ENCODE assay signal across 8 mouse cellular contexts in genomic region chr15:80082661-80083275, GRCm38 (mm10). TPM values are rescaled to one million over a fixed set of nuclear protein-coding genes. Genes with fewer than 3 reads are reported as not detected.
DNase-seq lines count a peak whose midpoint lies in the region; ATAC-seq lines count a peak whose summit lies in the region.

No protein-coding gene starts in this region.

- no peaks in the 10 kb centered on the region; the same call in 1 of the 2 replicates for H3K9me3 ChIP-seq in kidney, embryonic 16.5 days (ENCODE audit: low read length)
- no peaks in the 10 kb centered on the region for H3K9me3 ChIP-seq in midbrain, embryonic 12.5 days

- H3K9ac ChIP-seq in kidney, embryonic 16.5 days (replicated peaks; ENCODE audit: low read length) = peak overlapping the region; percentile 99
- peak overlapping the region; percentile 94 for H3K9ac ChIP-seq in midbrain, embryonic 12.5 days (replicated peaks)

- peaks cover 29% of the 10 kb centered on the region for H3K4me1 ChIP-seq in kidney, embryonic 16.5 days (ENCODE audit: insufficient read depth, low read length)
- H3K4me1 ChIP-seq in midbrain, embryonic 12.5 days = peaks cover 28% of the 10 kb centered on the region

- H3K4me3 ChIP-seq in kidney, embryonic 16.5 days (ENCODE audit: low read length) = peak overlapping the region; percentile 95
- H3K4me3 ChIP-seq in midbrain, embryonic 12.5 days = peak overlapping the region; percentile 85

- peak overlapping the region; percentile 95 for H3K27ac ChIP-seq in kidney, embryonic 16.5 days (ENCODE audit: low read length)
- peak overlapping the region; percentile 93 for H3K27ac ChIP-seq in midbrain, embryonic 12.5 days (replicated peaks)

- no peak for DNase-seq in kidney, postnatal 36 days
- peak; percentile 23 for DNase-seq in T-cell, adult 2 months (ENCODE audit: low spot score)
- DNase-seq in frontal cortex, postnatal 14 days (ENCODE audit: low spot score in 2 of 2) = no peak
- no peak for DNase-seq in cerebellum, postnatal 4 days (ENCODE audit: low spot score in 2 of 2)
- DNase-seq in kidney, postnatal 25 days = no peak

- peaks cover 43% of the 10 kb centered on the region for H3K36me3 ChIP-seq in kidney, embryonic 16.5 days (ENCODE audit: insufficient read depth, low read length)
- peaks cover 45% of the 10 kb centered on the region for H3K36me3 ChIP-seq in midbrain, embryonic 12.5 days

- ATAC-seq in kidney, embryonic 16.5 days (ENCODE audit: low FRiP score, low TSS enrichment) = peak; percentile 37
- ATAC-seq in granulocyte monocyte progenitor cell, adult 5-6 weeks (replicated peaks; ENCODE audit: poor library complexity, severe bottlenecking) = peak; percentile 3; the same call in 1 of the 2 replicates
- peak; percentile 53 for ATAC-seq in midbrain, embryonic 12.5 days (ENCODE audit: low FRiP score, low read depth)

- no peaks in the 10 kb centered on the region for H3K27me3 ChIP-seq in kidney, embryonic 16.5 days (ENCODE audit: insufficient read depth, low read length)
- H3K27me3 ChIP-seq in midbrain, embryonic 12.5 days = no peaks in the 10 kb centered on the region

- WGBS in kidney, embryonic 16.5 days = 0% methylated on average over 21 of the region's 21 CpGs
- under 1% methylated on average over 21 of the region's 21 CpGs for WGBS in midbrain, embryonic 12.5 days

- peak overlapping the region; percentile 80 for H3K4me2 ChIP-seq in kidney, embryonic 16.5 days (replicated peaks; ENCODE audit: low read depth, low read length)
- H3K4me2 ChIP-seq in midbrain, embryonic 12.5 days (replicated peaks) = peak overlapping the region; percentile 78

RNA-seq across cellular contexts. Expression of gene Syngr1, which starts 8.4 kb away (rescaled TPM):
- polyA plus RNA-seq in kidney, embryonic 16.5 days (2015; fragmentation: Nextera tagmentation; extraction: Ambion mirVana) = 14.3 and 16.0 TPM in 2 replicates
- 1.5 and 1.6 TPM in 2 replicates for total RNA-seq in granulocyte monocyte progenitor cell, adult 5-6 weeks (2014; fragmentation: Nextera tagmentation)
- 1.6 and 4.0 TPM in 2 replicates for total RNA-seq in granulocyte monocyte progenitor cell, adult 5-6 weeks (2017)
- polyA plus RNA-seq in midbrain, embryonic 12.5 days (2016; fragmentation: Nextera tagmentation; extraction: Ambion mirVana) = 10.8 and 10.9 TPM in 2 replicates

RNA-seq across cellular contexts. Expression of gene Rpl3, which starts 8.9 kb away (rescaled TPM):
- 981 and 1,131 TPM in 2 replicates for polyA plus RNA-seq in kidney, embryonic 16.5 days (2015; fragmentation: Nextera tagmentation; extraction: Ambion mirVana)
- total RNA-seq in granulocyte monocyte progenitor cell, adult 5-6 weeks (2014; fragmentation: Nextera tagmentation) = 2,307 and 2,508 TPM in 2 replicates
- 3,100 and 3,113 TPM in 2 replicates for total RNA-seq in granulocyte monocyte progenitor cell, adult 5-6 weeks (2017)
- 652 and 673 TPM in 2 replicates for polyA plus RNA-seq in midbrain, embryonic 12.5 days (2016; fragmentation: Nextera tagmentation; extraction: Ambion mirVana)

RNA-seq across cellular contexts. Expression of gene Tab1, which starts 50.2 kb away (rescaled TPM):
- polyA plus RNA-seq in kidney, embryonic 16.5 days (2015; fragmentation: Nextera tagmentation; extraction: Ambion mirVana) = 44.1 and 44.7 TPM in 2 replicates
- total RNA-seq in granulocyte monocyte progenitor cell, adult 5-6 weeks (2014; fragmentation: Nextera tagmentation) = 15.0 and 22.3 TPM in 2 replicates
- total RNA-seq in granulocyte monocyte progenitor cell, adult 5-6 weeks (2017) = 13.0 and 21.3 TPM in 2 replicates
- 41.9 and 43.6 TPM in 2 replicates for polyA plus RNA-seq in midbrain, embryonic 12.5 days (2016; fragmentation: Nextera tagmentation; extraction: Ambion mirVana)

Comparison
In these comparisons a context has a peak if more than half of its experiments do, and no peak if none do; other contexts are left out.
1. ATAC-seq: peak in every context shown above with its lines; median percentile 53 in midbrain, embryonic 12.5 days; 37 in kidney, embryonic 16.5 days; 3 in granulocyte monocyte progenitor cell, adult 5-6 weeks.